Mouse (Mus musculus): Measurements from ENCODE around the gene Lpp.
A peak's percentile ranks its signal among the peaks of the same experiment; 100 is the strongest.

The Lpp gene

GRCm38 (mm10) chr16:24474781-24475180 lies 81.5 kb downstream of the Lpp start:
- DNase-seq = no peak

DNA sequence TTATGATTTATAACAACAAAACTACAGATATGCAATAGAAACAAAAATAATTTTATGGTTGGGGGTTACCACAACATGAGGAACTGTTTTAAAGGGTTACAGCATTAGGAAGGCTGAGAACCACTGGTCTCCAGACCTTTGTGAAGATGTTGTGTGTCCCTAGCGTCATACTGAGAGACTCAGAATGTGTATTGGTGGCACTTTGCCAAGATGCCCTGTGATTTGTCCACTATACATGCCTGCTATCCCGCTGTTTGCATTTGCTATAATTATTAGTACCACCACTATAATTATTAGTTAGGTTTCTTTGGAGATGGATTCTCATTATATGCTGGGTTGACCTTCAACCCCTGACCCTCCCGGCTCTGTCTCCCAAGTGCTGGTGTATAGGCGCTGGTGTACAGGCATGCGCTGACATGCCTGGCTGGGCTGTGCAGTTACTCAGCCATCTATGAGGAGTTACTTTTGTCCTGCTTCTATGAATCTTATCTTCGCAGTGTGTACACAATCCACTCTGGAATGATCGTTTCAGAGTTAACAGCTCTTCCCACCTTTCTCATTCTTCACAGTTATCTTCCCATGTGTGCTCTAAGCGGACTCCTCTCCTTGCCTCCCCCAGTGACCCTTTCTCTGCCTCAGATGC lies 82.1 kb downstream of the Lpp start:
- no peak for DNase-seq

- DNase-seq = no peak
Observed at GRCm38 (mm10) chr16:24476911-24477401, 83.6 kb downstream of the Lpp start.

DNA sequence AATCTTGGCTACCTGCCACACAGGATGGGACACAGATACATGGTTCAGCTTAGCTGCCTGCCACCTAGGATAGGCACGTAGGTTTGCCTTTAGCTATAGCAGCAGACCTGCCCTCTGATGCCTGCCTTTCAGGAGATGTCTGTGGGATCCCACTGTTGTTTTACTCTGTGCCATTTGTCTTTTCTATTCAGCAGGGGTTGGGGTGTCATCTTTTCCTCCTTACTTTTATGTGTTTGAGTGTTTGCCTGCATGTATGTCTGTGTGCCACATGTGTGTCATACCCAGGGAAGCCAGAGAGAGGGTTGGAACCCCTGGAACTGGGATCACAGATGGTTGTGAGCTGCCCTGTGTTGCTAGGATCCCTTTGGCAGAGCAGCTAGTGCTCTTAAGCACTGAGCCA lies 84.7 kb downstream of the Lpp start:
- no peak for DNase-seq

GRCm38 (mm10) chr16:24478851-24479250 lies 85.5 kb downstream of the Lpp start:
- no peak for DNase-seq

DNA sequence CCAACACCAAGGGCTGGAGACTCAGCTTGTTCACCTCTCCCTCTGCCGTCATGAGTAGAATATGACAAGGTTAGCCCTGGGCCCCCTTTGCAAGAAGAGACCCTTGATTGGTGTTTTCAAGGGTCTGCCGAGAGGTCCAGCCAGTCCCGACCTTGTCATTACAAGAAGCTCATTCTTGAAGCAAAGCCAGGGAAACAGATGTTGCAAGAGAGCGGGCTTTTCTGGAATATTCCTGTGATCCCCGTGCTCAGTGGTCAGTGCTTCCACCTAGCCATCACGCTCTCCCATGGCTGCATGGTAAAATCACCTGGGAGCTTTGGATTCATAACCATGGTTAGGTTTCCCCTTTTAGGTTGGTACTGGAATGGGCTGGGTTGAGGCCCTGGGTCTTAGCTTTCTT lies 89.3 kb downstream of the Lpp start:
- DNase-seq = no peak

GRCm38 (mm10) chr16:24483527-24484101 lies 90.3 kb downstream of the Lpp start:
- DNase-seq = peak; percentile 80 to 81

DNA sequence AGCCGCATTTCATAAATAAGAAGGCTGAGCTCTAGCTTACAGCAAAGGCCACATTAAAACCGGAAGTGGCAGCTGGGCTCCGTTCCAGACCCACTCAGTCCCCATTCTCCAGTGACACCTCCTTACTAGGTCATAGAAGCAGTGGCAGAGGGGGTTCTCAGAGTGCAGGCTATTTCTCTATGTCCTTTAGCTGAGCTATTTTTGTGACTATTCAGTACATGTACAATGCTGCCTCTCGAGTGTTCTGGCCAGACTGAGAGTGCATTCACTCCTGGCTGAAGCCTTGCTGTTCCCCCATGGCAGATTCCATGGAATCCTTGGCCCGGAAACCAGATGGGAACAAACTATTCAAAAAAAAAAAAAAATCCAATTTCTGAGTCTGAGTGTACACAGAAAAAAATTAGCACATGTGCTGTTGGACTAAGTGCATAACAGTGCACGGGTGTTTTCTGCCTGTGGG lies 94.5 kb downstream of the Lpp start:
- peak; percentile 44 to 45 for DNase-seq

DNA sequence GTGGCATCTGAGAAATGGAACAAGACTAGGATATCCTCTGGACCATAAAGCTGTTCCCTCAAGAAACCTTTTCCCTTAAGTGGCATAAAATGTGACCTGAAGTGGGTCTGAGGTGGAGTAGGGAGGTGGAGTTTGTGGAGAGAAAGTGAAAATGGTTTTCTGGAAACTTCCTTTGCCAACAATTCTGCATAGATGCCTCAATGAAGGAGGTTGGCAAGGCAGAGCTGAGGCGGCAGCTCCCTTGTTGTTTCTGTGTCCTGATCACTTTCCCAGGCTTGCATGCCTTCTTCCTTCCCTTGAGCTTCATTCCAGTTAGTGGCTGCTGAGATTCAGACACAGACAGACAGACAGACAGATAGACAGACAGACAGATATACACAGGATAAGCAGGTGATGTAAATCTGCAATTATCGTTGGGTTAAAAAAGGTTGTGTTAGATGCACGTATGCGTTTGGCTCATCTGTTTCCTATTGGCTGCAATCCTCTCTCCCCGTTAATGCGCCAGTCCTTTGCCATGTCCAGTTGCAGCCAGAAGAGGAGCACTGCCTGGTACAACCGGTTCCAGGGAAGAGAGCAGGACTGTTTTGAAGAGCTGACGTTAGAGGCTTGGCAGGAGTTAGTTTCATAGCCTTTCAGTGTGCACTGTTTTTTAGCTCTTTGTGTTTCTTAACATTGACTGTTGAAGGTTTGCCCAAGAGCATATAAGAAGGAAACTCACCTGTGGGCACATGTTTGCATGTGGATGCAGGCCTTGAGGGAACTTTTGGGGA lies 96.4 kb downstream of the Lpp start:
- peak in 1 of 2 experiments; percentile 20 for DNase-seq

DNA sequence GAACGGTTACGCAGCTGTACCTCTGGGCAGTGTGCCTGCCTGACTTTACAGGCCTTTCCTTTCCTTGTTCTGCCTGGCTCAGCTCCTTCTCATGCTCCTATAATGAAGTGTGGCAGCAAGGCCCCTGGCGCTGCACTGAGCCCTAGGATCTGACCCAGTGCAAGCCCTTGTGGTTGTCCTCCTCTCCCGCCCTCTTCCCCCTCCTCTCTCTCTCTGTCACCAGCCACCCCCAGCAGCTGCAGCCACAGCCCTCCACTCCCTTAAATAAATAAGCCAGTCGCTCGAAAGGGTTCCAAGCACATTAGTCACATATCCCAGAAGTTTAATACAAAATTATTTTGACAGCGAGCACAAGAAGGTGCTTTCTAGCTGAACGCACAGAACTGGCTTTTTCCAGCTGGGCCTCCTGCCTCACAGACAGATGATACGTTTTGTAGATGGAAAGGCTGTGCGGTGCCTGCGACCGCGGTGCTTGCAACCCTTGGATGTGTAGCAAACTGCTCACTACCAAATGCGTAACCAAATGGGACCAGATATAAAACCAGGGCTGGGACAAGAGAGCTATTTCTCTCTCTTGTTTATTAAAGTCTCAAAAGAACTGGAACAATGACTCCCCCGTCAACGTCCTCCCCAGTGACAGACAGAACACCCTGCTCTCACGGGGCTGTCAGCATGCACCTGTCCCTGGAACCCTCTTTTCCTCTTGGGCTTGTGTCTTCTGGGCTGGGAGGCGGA lies 97.6 kb downstream of the Lpp start:
- DNase-seq = peak; percentile 38 to 42

GRCm38 (mm10) chr16:24491486-24491758 lies 98.1 kb downstream of the Lpp start:
- no peak for DNase-seq

DNA sequence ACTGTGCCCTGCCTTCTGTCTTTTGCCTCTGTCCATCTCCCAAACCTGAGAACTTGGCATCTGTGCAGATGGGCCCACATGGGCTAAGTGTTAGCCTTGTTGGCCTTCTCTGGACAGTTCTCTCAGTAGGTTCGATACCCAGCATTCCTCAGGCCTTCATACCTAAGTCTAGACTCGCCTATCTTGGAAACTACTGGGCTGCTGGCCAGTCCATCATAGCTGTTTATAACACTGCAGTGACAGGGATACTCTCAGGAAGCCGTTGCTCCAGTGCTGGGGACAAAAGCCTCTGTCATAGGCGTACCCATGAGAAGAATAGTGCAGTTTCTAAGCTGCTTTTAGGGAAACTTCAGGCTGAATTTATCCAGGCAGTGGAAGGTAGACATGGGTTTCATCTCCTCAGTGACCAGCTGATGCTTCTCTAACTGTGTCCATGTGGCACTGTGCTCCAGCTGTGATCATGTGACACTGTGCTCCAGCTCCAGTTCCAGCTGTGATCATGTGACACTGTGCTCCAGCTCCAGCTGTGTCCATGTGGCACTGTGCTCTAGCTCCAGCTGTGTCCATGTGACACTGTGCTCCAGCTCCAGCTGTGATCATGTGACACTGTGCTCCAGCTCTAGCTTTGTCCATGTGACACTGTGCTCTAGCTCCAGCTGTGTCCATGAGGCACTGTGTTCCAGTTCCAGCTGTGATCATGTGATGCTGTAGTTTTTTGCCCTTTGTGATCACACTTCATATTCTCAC lies 99.1 kb downstream of the Lpp start:
- DNase-seq = no peak

DNA sequence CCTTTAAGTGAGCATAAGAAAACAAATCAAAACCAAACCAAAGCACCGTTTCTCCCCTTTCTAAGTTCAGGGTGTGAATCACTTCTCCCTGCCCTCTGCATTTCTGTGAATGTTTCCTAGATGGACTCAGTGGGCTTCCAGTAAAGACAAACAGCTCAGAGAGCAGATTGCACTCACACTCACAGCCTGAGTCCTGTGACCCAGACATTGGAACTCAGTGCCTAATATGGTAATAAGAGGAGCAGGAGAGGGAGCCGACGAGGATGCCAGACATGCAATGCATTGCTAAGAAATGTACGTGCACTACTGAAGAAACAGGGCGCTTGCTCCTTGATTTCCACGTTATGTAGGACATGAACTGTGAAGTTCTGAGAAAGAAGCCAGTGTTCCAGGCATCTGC lies 101.2 kb downstream of the Lpp start:
- no peak for DNase-seq

DNA sequence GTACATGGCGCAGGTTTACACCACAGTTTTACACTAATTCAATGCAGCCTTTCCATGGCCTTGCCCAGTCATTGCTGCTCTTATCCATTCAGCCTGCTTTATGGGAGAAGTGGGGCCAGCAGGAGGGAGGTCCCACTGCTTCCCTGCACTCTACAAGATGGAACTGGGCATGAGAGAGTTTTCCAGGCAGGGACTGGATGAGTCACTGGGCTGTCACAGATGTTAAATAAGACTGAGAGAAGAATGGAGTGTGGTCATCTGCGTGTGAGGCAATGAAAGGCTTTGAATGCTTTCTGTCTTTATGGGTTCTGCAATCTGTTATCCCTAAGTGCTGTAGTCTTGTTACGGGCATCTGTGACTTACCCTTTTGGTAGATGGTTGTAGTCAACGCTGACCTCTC lies 102.2 kb downstream of the Lpp start:
- no peak for DNase-seq

- DNase-seq = no peak
Observed at GRCm38 (mm10) chr16:24496635-24497034, 103.3 kb downstream of the Lpp start.

DNA sequence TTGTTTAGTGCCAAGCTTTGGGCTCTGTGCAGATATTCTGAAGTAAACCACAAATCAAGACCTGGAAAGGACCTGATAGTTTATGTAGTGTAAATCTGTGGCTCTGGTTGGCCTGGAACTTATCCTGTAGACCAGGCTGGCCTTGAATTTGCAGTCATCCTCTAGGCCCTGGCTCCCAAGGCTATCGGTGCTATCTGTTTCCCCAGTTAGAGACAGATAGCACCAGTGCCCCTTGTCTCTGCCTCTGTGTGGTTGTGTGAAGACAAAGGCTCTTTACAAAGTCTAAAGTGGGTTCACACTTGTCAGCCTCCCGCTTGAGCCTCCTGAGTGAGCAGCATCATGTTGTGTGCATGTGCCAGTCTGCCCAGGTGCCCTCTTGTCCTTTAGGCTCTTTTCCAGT lies 104.1 kb downstream of the Lpp start:
- no peak for DNase-seq

DNA sequence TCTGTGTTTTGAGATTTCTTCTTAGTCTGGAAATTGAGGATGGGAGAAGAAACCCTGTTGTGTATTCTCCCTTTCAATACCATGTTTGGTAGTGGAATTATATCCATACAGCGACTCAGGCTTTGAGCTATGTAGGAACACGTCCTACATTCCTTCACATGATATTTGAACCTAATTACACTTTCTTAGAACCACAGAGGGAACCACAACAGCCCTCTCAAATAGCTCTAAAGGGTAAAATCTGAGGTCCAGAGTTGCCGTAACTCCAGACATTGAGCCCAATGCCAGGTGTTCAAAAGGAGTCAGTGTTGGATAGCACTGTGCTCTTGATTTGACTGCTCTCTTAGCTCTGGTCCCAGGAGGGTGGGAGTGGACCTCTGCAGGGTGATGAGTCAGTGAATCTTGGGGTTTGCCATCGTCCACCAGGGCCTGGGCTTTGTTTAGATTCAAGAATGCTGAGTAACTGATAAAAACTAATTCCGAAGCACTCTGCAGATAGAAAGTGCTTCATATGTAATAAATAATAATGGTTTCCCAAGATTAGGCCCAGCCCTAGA lies 104.9 kb downstream of the Lpp start:
- no peak for DNase-seq

- no peak for DNase-seq
Observed at GRCm38 (mm10) chr16:24501197-24501596, 107.9 kb downstream of the Lpp start.

DNA sequence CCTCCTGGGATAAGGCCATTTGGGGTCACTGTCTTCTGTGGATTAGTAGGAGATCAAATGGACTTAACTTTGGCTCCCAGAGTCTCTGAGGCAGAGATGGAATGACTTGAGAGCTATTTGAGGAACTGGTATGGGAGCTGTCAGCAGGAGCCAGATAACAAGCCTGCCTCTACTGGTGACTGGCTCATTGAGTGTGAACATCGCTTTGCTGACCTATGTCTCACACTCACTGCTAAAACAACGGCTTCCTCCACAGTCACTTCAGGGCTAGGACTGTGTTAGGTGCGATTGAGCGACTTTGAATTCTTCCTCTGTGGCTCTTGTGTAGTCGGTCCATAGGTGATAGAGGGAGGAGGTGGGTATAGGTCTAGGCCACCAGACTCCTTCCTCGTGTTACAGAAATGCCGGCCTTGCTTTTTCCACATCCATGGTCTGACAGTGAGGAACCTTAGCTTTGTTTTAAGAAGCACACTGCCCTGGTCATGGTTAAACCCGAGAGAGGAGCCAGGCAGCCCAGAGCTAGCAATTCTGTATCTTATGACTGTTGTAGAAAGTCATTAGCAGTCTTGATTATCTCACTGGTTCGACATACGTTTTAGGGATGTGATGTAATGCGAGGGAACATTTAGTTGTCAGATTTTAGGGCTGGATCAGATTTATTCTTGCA lies 108.5 kb downstream of the Lpp start:
- DNase-seq = no peak

GRCm38 (mm10) chr16:24502295-24502823 lies 109.1 kb downstream of the Lpp start:
- DNase-seq = peak in 1 of 2 experiments; percentile 37

DNA sequence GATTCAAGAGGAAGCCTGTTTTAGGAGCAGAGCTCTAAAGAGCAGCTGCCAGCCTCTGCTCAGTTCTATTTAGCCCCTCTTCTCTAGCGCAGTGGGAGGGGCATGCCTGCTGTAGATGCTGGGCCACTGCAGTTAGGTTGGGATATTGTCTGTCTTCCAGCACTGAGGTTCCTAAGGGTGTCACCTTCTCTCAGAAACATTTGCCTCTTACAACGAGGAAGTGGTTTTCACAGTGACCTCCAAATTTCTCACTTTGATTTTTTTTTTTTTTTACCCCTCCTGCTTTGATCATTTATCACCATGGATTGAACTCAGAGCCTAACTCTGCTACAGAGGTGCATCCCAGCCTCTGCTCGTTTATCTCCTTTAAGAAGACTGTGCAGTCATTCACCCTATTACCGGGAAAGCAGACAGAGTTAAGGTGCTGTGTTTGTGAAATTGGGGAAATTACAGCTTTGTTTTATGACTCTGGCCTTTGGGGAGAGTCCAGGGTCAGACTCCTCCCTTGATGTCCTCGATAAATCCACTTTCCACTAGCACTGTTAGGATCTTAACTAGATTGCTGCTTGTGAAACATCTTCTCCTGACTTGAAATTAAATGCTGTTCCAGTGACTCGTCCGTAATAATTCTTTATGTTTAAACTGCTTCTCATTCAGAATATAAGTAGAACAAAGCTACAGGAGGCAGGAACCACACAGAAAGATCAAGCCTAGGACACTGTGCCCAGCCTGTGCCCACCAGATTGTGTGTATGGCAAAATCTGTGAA lies 111.7 kb downstream of the Lpp start:
- no peak for DNase-seq

Data from cerebellum, postnatal 10 days (tissue).